Mouse (Mus musculus): ENCODE measurements around the gene Pde1a. TPM values are rescaled to one million over a fixed set of nuclear protein-coding genes. Genes with fewer than 3 reads are reported as not detected.

The Pde1a gene
- polyA plus RNA-seq, 1 experiment: 0.67 TPM

GRCm38 (mm10) chr2:79983222-79983632 is 146.0 kb downstream of the Pde1a start:
- H3K79me2 ChIP-seq (ENCODE audit: control insufficient read depth, insufficient read depth): no peaks in the 10 kb centered on the region
- H3K4me2 ChIP-seq (ENCODE audit: low read depth): peak overlapping the region; percentile 77
- H3K36me3 ChIP-seq (ENCODE audit: control insufficient read depth, insufficient read depth): no peaks in the 10 kb centered on the region
- no peak overlapping the region for H3ac ChIP-seq (ENCODE audit: control insufficient read depth, insufficient read length)
- H3K4me3 ChIP-seq: no peak overlapping the region
- H3K27me3 ChIP-seq (ENCODE audit: control insufficient read depth, insufficient read depth, insufficient read length): no peaks in the 10 kb centered on the region
- TF ChIP-seq CEBPB (IDR thresholded peaks at IDR 0.05; ENCODE audit: insufficient read depth, poor library complexity, severe bottlenecking) (0 out of 2 replicates have a peak, but pooled peaks have one; percentile 9), TCF3 (IDR thresholded peaks at IDR 0.05; ENCODE audit: insufficient read length, low read depth) (no peak), MYOD1 (IDR thresholded peaks at IDR 0.05; ENCODE audit: control insufficient read depth in 1 of 3, insufficient read length in 2 of 3, low read depth in 2 of 3) (peak in 2 of 3 experiments; percentile 11 to 41), POLR2A (IDR thresholded peaks at IDR 0.05; ENCODE audit: insufficient read length, low read depth) (peak; percentile 20)

- no peak overlapping the region for H3K4me3 ChIP-seq
- H3ac ChIP-seq (ENCODE audit: control insufficient read depth, insufficient read length): no peak overlapping the region
- H3K79me2 ChIP-seq (ENCODE audit: control insufficient read depth, insufficient read depth): no peaks in the 10 kb centered on the region
- H3K4me2 ChIP-seq (ENCODE audit: low read depth): no peak overlapping the region
- no peaks in the 10 kb centered on the region for H3K36me3 ChIP-seq (ENCODE audit: control insufficient read depth, insufficient read depth)
- TF ChIP-seq MYOG (IDR thresholded peaks at IDR 0.05; ENCODE audit: control insufficient read depth in 1 of 3, insufficient read depth in 1 of 3, insufficient read length in 2 of 3, low read depth in 2 of 3) (no peak), CEBPB (IDR thresholded peaks at IDR 0.05; ENCODE audit: insufficient read depth, poor library complexity, severe bottlenecking) (no peak), E2F4 (IDR thresholded peaks at IDR 0.05; ENCODE audit: insufficient read depth) (no peak), POLR2AphosphoS2 (IDR thresholded peaks at IDR 0.05; ENCODE audit: insufficient read length, low read depth) (no peak), MYOD1 (IDR thresholded peaks at IDR 0.05; ENCODE audit: control insufficient read depth in 1 of 3, insufficient read length in 2 of 3, low read depth in 2 of 3) (no peak), TCF3 (IDR thresholded peaks at IDR 0.05; ENCODE audit: insufficient read length, low read depth) (no peak), TCF12 (IDR thresholded peaks at IDR 0.05; ENCODE audit: insufficient read depth, poor library complexity, severe bottlenecking) (no peak), MAX (IDR thresholded peaks at IDR 0.05; ENCODE audit: low read depth) (no peak), SRF (IDR thresholded peaks at IDR 0.05; ENCODE audit: control insufficient read depth, insufficient read length, low read depth) (no peak), USF1 (IDR thresholded peaks at IDR 0.05; ENCODE audit: low read depth) (no peak), POLR2A (IDR thresholded peaks at IDR 0.05; ENCODE audit: insufficient read length, low read depth) (no peak), REST (IDR thresholded peaks at IDR 0.05; ENCODE audit: insufficient read depth, insufficient read length) (no peak)
- no peaks in the 10 kb centered on the region for H3K27me3 ChIP-seq (ENCODE audit: control insufficient read depth, insufficient read depth, insufficient read length)
Measured at GRCm38 (mm10) chr2:79981781-79982180, 147.5 kb downstream of the Pde1a start.

- Histone ChIP-seq H3K79me2 (ENCODE audit: control insufficient read depth, insufficient read depth) (no peaks in the 10 kb centered on the region), H3K4me2 (ENCODE audit: low read depth) (no peak overlapping the region)
- TF ChIP-seq MAX (IDR thresholded peaks at IDR 0.05; ENCODE audit: low read depth) (no peak), SRF (IDR thresholded peaks at IDR 0.05; ENCODE audit: control insufficient read depth, insufficient read length, low read depth) (no peak), MYOG (IDR thresholded peaks at IDR 0.05; ENCODE audit: control insufficient read depth in 1 of 3, insufficient read depth in 1 of 3, insufficient read length in 2 of 3, low read depth in 2 of 3) (no peak), REST (IDR thresholded peaks at IDR 0.05; ENCODE audit: insufficient read depth, insufficient read length) (no peak), CEBPB (IDR thresholded peaks at IDR 0.05; ENCODE audit: insufficient read depth, poor library complexity, severe bottlenecking) (no peak), TCF12 (IDR thresholded peaks at IDR 0.05; ENCODE audit: insufficient read depth, poor library complexity, severe bottlenecking) (no peak), MYOD1 (IDR thresholded peaks at IDR 0.05; ENCODE audit: control insufficient read depth in 1 of 3, insufficient read length in 2 of 3, low read depth in 2 of 3) (no peak), POLR2A (IDR thresholded peaks at IDR 0.05; ENCODE audit: insufficient read length, low read depth) (no peak), POLR2AphosphoS2 (IDR thresholded peaks at IDR 0.05; ENCODE audit: insufficient read length, low read depth) (no peak), E2F4 (IDR thresholded peaks at IDR 0.05; ENCODE audit: insufficient read depth) (no peak), TCF3 (IDR thresholded peaks at IDR 0.05; ENCODE audit: insufficient read length, low read depth) (no peak)
Measured at GRCm38 (mm10) chr2:79978992-79979391, 150.3 kb downstream of the Pde1a start.

GRCm38 (mm10) chr2:79977259-79977658 is 152.0 kb downstream of the Pde1a start:
- Histone ChIP-seq H3K27me3 (ENCODE audit: control insufficient read depth, insufficient read depth, insufficient read length) (no peaks in the 10 kb centered on the region), H3K4me2 (ENCODE audit: low read depth) (no peak overlapping the region), H3ac (ENCODE audit: control insufficient read depth, insufficient read length) (no peak overlapping the region), H3K79me2 (ENCODE audit: control insufficient read depth, insufficient read depth) (no peaks in the 10 kb centered on the region), H3K36me3 (ENCODE audit: control insufficient read depth, insufficient read depth) (no peaks in the 10 kb centered on the region), H3K4me3 (no peak overlapping the region)
- no peak for TF ChIP-seq SRF (IDR thresholded peaks at IDR 0.05; ENCODE audit: control insufficient read depth, insufficient read length, low read depth)
- TF ChIP-seq POLR2AphosphoS2 (IDR thresholded peaks at IDR 0.05; ENCODE audit: insufficient read length, low read depth): no peak
- TF ChIP-seq E2F4 (IDR thresholded peaks at IDR 0.05; ENCODE audit: insufficient read depth): no peak
- TF ChIP-seq MYOD1 (IDR thresholded peaks at IDR 0.05; ENCODE audit: control insufficient read depth in 1 of 3, insufficient read length in 2 of 3, low read depth in 2 of 3): no peak
- TF ChIP-seq POLR2A (IDR thresholded peaks at IDR 0.05; ENCODE audit: insufficient read length, low read depth): no peak
- no peak for TF ChIP-seq TCF12 (IDR thresholded peaks at IDR 0.05; ENCODE audit: insufficient read depth, poor library complexity, severe bottlenecking)
- no peak for TF ChIP-seq CEBPB (IDR thresholded peaks at IDR 0.05; ENCODE audit: insufficient read depth, poor library complexity, severe bottlenecking)

More at GRCm38 (mm10) chr2:79978992-79979391, 150.3 kb downstream of the Pde1a start:
- Histone ChIP-seq H3K27me3 (ENCODE audit: control insufficient read depth, insufficient read depth, insufficient read length) (no peaks in the 10 kb centered on the region), H3K4me3 (no peak overlapping the region), H3ac (ENCODE audit: control insufficient read depth, insufficient read length) (no peak overlapping the region), H3K36me3 (ENCODE audit: control insufficient read depth, insufficient read depth) (no peaks in the 10 kb centered on the region)

- H3ac ChIP-seq (ENCODE audit: control insufficient read depth, insufficient read length): no peak overlapping the region
- TF ChIP-seq USF1 (IDR thresholded peaks at IDR 0.05; ENCODE audit: low read depth) (no peak), SRF (IDR thresholded peaks at IDR 0.05; ENCODE audit: control insufficient read depth, insufficient read length, low read depth) (no peak), MYOD1 (IDR thresholded peaks at IDR 0.05; ENCODE audit: control insufficient read depth in 1 of 3, insufficient read length in 2 of 3, low read depth in 2 of 3) (no peak), TCF3 (IDR thresholded peaks at IDR 0.05; ENCODE audit: insufficient read length, low read depth) (no peak), REST (IDR thresholded peaks at IDR 0.05; ENCODE audit: insufficient read depth, insufficient read length) (no peak), TCF12 (IDR thresholded peaks at IDR 0.05; ENCODE audit: insufficient read depth, poor library complexity, severe bottlenecking) (no peak), CEBPB (IDR thresholded peaks at IDR 0.05; ENCODE audit: insufficient read depth, poor library complexity, severe bottlenecking) (no peak), POLR2AphosphoS2 (IDR thresholded peaks at IDR 0.05; ENCODE audit: insufficient read length, low read depth) (no peak), POLR2A (IDR thresholded peaks at IDR 0.05; ENCODE audit: insufficient read length, low read depth) (no peak), MYOG (IDR thresholded peaks at IDR 0.05; ENCODE audit: control insufficient read depth in 1 of 3, insufficient read depth in 1 of 3, insufficient read length in 2 of 3, low read depth in 2 of 3) (no peak), E2F4 (IDR thresholded peaks at IDR 0.05; ENCODE audit: insufficient read depth) (no peak)
- H3K27me3 ChIP-seq (ENCODE audit: control insufficient read depth, insufficient read depth, insufficient read length): no peaks in the 10 kb centered on the region
- no peaks in the 10 kb centered on the region for H3K79me2 ChIP-seq (ENCODE audit: control insufficient read depth, insufficient read depth)
- no peak overlapping the region for H3K4me3 ChIP-seq
- no peak overlapping the region for H3K4me2 ChIP-seq (ENCODE audit: low read depth)
- no peaks in the 10 kb centered on the region for H3K36me3 ChIP-seq (ENCODE audit: control insufficient read depth, insufficient read depth)
Measured at GRCm38 (mm10) chr2:79975947-79976346, 153.3 kb downstream of the Pde1a start.
